Mouse (Mus musculus) myocyte (in vitro differentiated cells): Measurements from ENCODE around the gene Pink1. TPM values are rescaled to one million over a fixed set of nuclear protein-coding genes. Genes with fewer than 3 reads are reported as not detected.

Source experiments
- H3K27me3 ChIP-seq: one replicate; pipeline ENCODE4 v1.6.1; 2011; ENCODE audit not compliant: control insufficient read depth, insufficient read depth, insufficient read length
- H3K36me3 ChIP-seq: one replicate; pipeline ENCODE4 v1.6.1; 2011; ENCODE audit not compliant: control insufficient read depth, insufficient read depth
- H3K4me2 ChIP-seq: one replicate; pipeline ENCODE4 v1.6.1; 2011; ENCODE audit warnings: low read depth, control low read depth
- H3K4me3 ChIP-seq: one replicate; pipeline ENCODE4 v1.5.1; 2011; ENCODE audit warnings: mild to moderate bottlenecking, control low read depth, moderate library complexity
- H3K79me2 ChIP-seq: one replicate; pipeline ENCODE4 v1.6.1; 2011; ENCODE audit not compliant: control insufficient read depth, insufficient read depth
- H3ac ChIP-seq: one replicate; pipeline ENCODE4 v1.6.1; 2011; ENCODE audit not compliant: control insufficient read depth, insufficient read length
- CEBPB ChIP-seq: IDR thresholded peaks from 2 replicates; pipeline ENCODE4 v1.6.1; 2011; ENCODE audit warnings: mild to moderate bottlenecking, moderate library complexity; ENCODE audit not compliant: poor library complexity, insufficient read depth, severe bottlenecking
- E2F4 ChIP-seq: IDR thresholded peaks from one replicate; pipeline ENCODE4 v1.6.1; 2011; ENCODE audit warnings: mild to moderate bottlenecking, control low read depth, moderate library complexity; ENCODE audit not compliant: insufficient read depth
- MAX ChIP-seq: IDR thresholded peaks from one replicate; pipeline ENCODE4 v1.6.1; 2011; ENCODE audit warnings: low read depth, mild to moderate bottlenecking, control low read depth
- MYOD1 ChIP-seq, 3 experiments: IDR thresholded peaks; one replicate each; pipeline ENCODE4 v1.6.1; 2011; ENCODE audit warnings: control low read depth in 2 of 3, low read depth in 2 of 3, mild to moderate bottlenecking in 2 of 3, moderate library complexity in 1 of 3; ENCODE audit not compliant: insufficient read length in 2 of 3, control insufficient read depth in 1 of 3
- MYOG ChIP-seq, 3 experiments: IDR thresholded peaks; one replicate each; pipeline ENCODE4 v1.6.1; 2011; ENCODE audit warnings: control low read depth in 2 of 3, low read depth in 2 of 3, mild to moderate bottlenecking in 2 of 3; ENCODE audit not compliant: insufficient read length in 2 of 3, control insufficient read depth in 1 of 3, insufficient read depth in 1 of 3
- POLR2A ChIP-seq: IDR thresholded peaks from one replicate; pipeline ENCODE4 v1.6.1; 2011; ENCODE audit warnings: low read depth, mild to moderate bottlenecking, control low read depth, moderate library complexity; ENCODE audit not compliant: insufficient read length
- POLR2AphosphoS2 ChIP-seq: IDR thresholded peaks from one replicate; pipeline ENCODE4 v1.6.1; 2011; ENCODE audit warnings: low read depth, control low read depth; ENCODE audit not compliant: insufficient read length
- REST ChIP-seq: IDR thresholded peaks from one replicate; pipeline ENCODE4 v1.6.1; 2011; ENCODE audit warnings: mild to moderate bottlenecking, control low read depth, moderate library complexity; ENCODE audit not compliant: insufficient read depth, insufficient read length
- SRF ChIP-seq: IDR thresholded peaks from one replicate; pipeline ENCODE4 v1.6.1; 2011; ENCODE audit warnings: low read depth; ENCODE audit not compliant: control insufficient read depth, insufficient read length
- TCF12 ChIP-seq: IDR thresholded peaks from one replicate; pipeline ENCODE4 v1.6.1; 2011; ENCODE audit warnings: mild to moderate bottlenecking, control low read depth; ENCODE audit not compliant: poor library complexity, insufficient read depth, severe bottlenecking
- TCF3 ChIP-seq: IDR thresholded peaks from one replicate; pipeline ENCODE4 v1.6.1; 2011; ENCODE audit warnings: low read depth, control low read depth; ENCODE audit not compliant: insufficient read length
- USF1 ChIP-seq: IDR thresholded peaks from one replicate; pipeline ENCODE4 v1.6.1; 2011; ENCODE audit warnings: low read depth, mild to moderate bottlenecking, control low read depth, moderate library complexity
- polyA plus RNA-seq: library from polyadenylated mRNA; unstranded; fragments of >200 nt; fragmentation: generic; extraction: Trizol; gene quantifications from one replicate; pipeline ENCODE4 v1.2.1, GENCODE M21; 2012; ENCODE audit warnings: missing spikeins

Gene Pink1
- polyA plus RNA-seq, 1 experiment, result 60.9 TPM

DNA sequence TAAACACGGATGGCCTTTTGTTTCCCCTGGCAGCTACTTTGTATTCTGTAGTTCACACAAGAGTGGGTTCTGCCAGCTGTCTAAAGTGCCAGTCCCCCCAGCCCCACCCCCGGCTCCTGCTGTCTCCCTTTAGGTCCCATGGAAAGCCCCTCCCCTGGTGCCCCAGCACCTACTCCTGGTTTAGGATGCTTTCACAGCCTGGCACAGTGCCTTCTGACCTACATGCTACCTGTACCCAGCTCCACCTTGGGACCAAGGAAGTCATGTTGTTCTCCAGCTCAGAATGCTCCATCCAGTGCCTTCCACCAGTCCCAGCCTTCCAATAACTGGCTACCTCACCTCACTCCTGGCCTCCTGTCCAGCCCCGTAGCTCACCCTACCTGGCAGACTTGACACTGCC is 19.1 kb downstream of the Pink1 start:
- no peaks in the 10 kb centered on the region for H3K27me3 ChIP-seq
- H3ac ChIP-seq, result no peak overlapping the region
- H3K36me3 ChIP-seq, result no peaks in the 10 kb centered on the region
- no peak overlapping the region for H3K4me3 ChIP-seq
- H3K79me2 ChIP-seq, result peaks cover 13% of the 10 kb centered on the region
- H3K4me2 ChIP-seq, result no peak overlapping the region
- TF ChIP-seq MAX, result no peak
- no peak for TF ChIP-seq POLR2AphosphoS2
- TF ChIP-seq E2F4, result no peak
- TF ChIP-seq USF1, result no peak
- TF ChIP-seq SRF, result no peak
- TF ChIP-seq TCF3, result no peak
- no peak for TF ChIP-seq POLR2A
- TF ChIP-seq MYOG (IDR thresholded peaks at IDR 0.05; ENCODE audit: control insufficient read depth in 1 of 3, insufficient read depth in 1 of 3, insufficient read length in 2 of 3, low read depth in 2 of 3), result no peak
- no peak for TF ChIP-seq REST
- no peak for TF ChIP-seq TCF12
- no peak for TF ChIP-seq MYOD1 (IDR thresholded peaks at IDR 0.05; ENCODE audit: control insufficient read depth in 1 of 3, insufficient read length in 2 of 3, low read depth in 2 of 3)
- TF ChIP-seq CEBPB, result no peak

GRCm38 (mm10) chr4:138304340-138305104 is 21.6 kb downstream of the Pink1 start, which contains the start of gene Ddost:
Ddost (plus strand) TSS chr4:138304730.
- Histone ChIP-seq H3ac (peak within 1 kb of the TSS; percentile 17), H3K36me3 (no peaks in the 10 kb centered on the region), H3K4me3 (peak within 1 kb of the TSS; percentile 28), H3K4me2 (peak within 1 kb of the TSS; percentile 79), H3K27me3 (no peaks in the 10 kb centered on the region), H3K79me2 (peaks cover 13% of the 10 kb centered on the region)
- TF ChIP-seq SRF (no peak), USF1 (no peak), E2F4 (peak; percentile 75), MYOD1 (IDR thresholded peaks at IDR 0.05; ENCODE audit: control insufficient read depth in 1 of 3, insufficient read length in 2 of 3, low read depth in 2 of 3) (no peak), MAX (no peak), POLR2AphosphoS2 (peak; percentile 83), POLR2A (peak; percentile 78), REST (no peak), MYOG (IDR thresholded peaks at IDR 0.05; ENCODE audit: control insufficient read depth in 1 of 3, insufficient read depth in 1 of 3, insufficient read length in 2 of 3, low read depth in 2 of 3) (peak in 1 of 3 experiments; percentile 32), CEBPB (no peak)

DNA sequence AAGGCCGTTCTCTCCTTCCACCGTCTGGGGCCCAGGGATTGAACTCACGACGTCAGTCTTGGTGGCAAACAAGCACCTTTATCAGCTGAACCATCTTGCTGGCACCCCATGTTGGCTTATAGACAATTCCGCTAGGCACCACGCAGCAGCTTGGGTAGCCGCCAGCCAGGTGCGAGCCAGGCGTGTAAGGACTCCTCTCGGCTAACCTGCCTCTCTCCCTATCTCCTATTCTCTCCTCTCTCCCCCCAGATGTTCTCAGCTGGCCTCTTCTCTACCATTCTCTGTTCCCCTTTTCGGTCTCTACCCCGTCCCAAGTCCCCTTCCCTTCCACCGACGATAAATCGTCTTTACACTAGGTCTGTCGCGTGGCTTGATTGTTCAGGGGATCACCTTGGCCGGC is 22.4 kb downstream of the Pink1 start:
- peak overlapping the region; percentile 64 for H3K4me2 ChIP-seq
- no peaks in the 10 kb centered on the region for H3K36me3 ChIP-seq
- H3ac ChIP-seq, result no peak overlapping the region
- peak overlapping the region; percentile 28 for H3K4me3 ChIP-seq
- H3K79me2 ChIP-seq, result peaks cover 13% of the 10 kb centered on the region
- TF ChIP-seq MAX, result no peak
- no peak for TF ChIP-seq POLR2A
- TF ChIP-seq POLR2AphosphoS2, result no peak
- TF ChIP-seq USF1, result no peak
- TF ChIP-seq TCF12, result no peak
- TF ChIP-seq TCF3, result no peak
- TF ChIP-seq E2F4, result no peak
- TF ChIP-seq SRF, result no peak
- TF ChIP-seq CEBPB, result no peak
- TF ChIP-seq MYOD1 (IDR thresholded peaks at IDR 0.05; ENCODE audit: control insufficient read depth in 1 of 3, insufficient read length in 2 of 3, low read depth in 2 of 3), result no peak
- TF ChIP-seq REST, result no peak
- no peak for TF ChIP-seq MYOG (IDR thresholded peaks at IDR 0.05; ENCODE audit: control insufficient read depth in 1 of 3, insufficient read depth in 1 of 3, insufficient read length in 2 of 3, low read depth in 2 of 3)
- no peaks in the 10 kb centered on the region for H3K27me3 ChIP-seq

GRCm38 (mm10) chr4:138303011-138303410 is 23.1 kb downstream of the Pink1 start:
- H3K4me2 ChIP-seq, result no peak overlapping the region
- H3ac ChIP-seq, result no peak overlapping the region
- no peak for TF ChIP-seq POLR2A
- TF ChIP-seq TCF3, result no peak
- TF ChIP-seq MAX, result no peak
- TF ChIP-seq E2F4, result no peak
- TF ChIP-seq CEBPB, result no peak
- TF ChIP-seq POLR2AphosphoS2, result no peak
- peaks cover 7% of the 10 kb centered on the region for H3K27me3 ChIP-seq
- no peak overlapping the region for H3K4me3 ChIP-seq
- H3K36me3 ChIP-seq, result no peaks in the 10 kb centered on the region
- peaks cover 13% of the 10 kb centered on the region for H3K79me2 ChIP-seq
